Mouse (Mus musculus) kidney, adult 2 months (tissue): ENCODE results near the gene Mast4. TPM values are rescaled to one million over a fixed set of nuclear protein-coding genes. Genes with fewer than 3 reads are reported as not detected.

Experiments
- DNase-seq: peaks from one replicate; pipeline ENCODE4 v3.0.0; 2021
- H3K27ac ChIP-seq: fragments of 200-500 bp; 2 replicates; pipeline ENCODE4 v1.5.1; 2012; ENCODE audit warnings: low read depth, low read length, control low read depth, inconsistent platforms; ENCODE audit not compliant: insufficient read depth
- H3K27me3 ChIP-seq: fragments of 200-500 bp; replicated peaks from 2 replicates; pipeline ENCODE4 v1.6.1; 2012; ENCODE audit warnings: mild to moderate bottlenecking, moderate library complexity, low read length, inconsistent platforms; ENCODE audit not compliant: control insufficient read depth, insufficient read depth
- H3K36me3 ChIP-seq: fragments of 200-500 bp; 2 replicates; pipeline ENCODE4 v1.6.1; 2012; ENCODE audit warnings: mild to moderate bottlenecking, moderate library complexity, low read length, inconsistent platforms; ENCODE audit not compliant: control insufficient read depth, insufficient read depth
- H3K4me1 ChIP-seq: fragments of 200-500 bp; 2 replicates; pipeline ENCODE4 v1.6.1; 2011; ENCODE audit warnings: low read length; ENCODE audit not compliant: control insufficient read depth, insufficient read depth
- H3K4me3 ChIP-seq: fragments of 200-500 bp; 2 replicates; pipeline ENCODE4 v1.5.1; 2011; ENCODE audit warnings: mild to moderate bottlenecking, low read depth, low read length, control low read depth; ENCODE audit not compliant: insufficient read depth
- CTCF ChIP-seq: fragments of 200-500 bp; conservative IDR thresholded peaks from 2 replicates; pipeline ENCODE4 v1.5.1; 2011; ENCODE audit warnings: low read depth, mild to moderate bottlenecking, control low read depth, low read length, moderate library complexity, mixed read lengths; ENCODE audit not compliant: insufficient read depth, insufficient read length
- POLR2A ChIP-seq: fragments of 200-500 bp; IDR thresholded peaks from one replicate; pipeline ENCODE4 v1.6.1; 2011; ENCODE audit warnings: low read depth, low read length, control low read depth
- WGBS: fragments of 180-500 bp; shearing (Covaris S2); methylation state at CpG from one replicate; pipeline ENCODE4 v1.1.7; 2018; 5-methylcytosine and 5-hydroxymethylcytosine counted together
- polyA plus RNA-seq: library from polyadenylated mRNA; depleted of rRNA; stranded (reverse); fragments of >200 nt; gene quantifications from 2 replicates; pipeline ENCODE4 v1.2.3, GENCODE M21; 2012

Mast4 gene
- polyA plus RNA-seq, 1 experiment, result 6.5 TPM

- WGBS, result 30% methylated on average over 11 of the region's 11 CpGs
Observed at GRCm38 (mm10) chr13:102991928-102992327, 342.4 kb downstream of the Mast4 start.

GRCm38 (mm10) chr13:102991196-102991595 is 343.1 kb downstream of the Mast4 start:
- no peak for TF ChIP-seq CTCF
- no peak for TF ChIP-seq POLR2A
- Histone ChIP-seq H3K27me3 (no peaks in the 10 kb centered on the region), H3K27ac (no peak overlapping the region), H3K4me3 (no peak overlapping the region), H3K36me3 (no peaks in the 10 kb centered on the region), H3K4me1 (peaks cover 17% of the 10 kb centered on the region)
- DNase-seq, result no peak
- 95% methylated on average over 7 of the region's 7 CpGs for WGBS

More at GRCm38 (mm10) chr13:102991928-102992327, 342.4 kb downstream of the Mast4 start:
- Histone ChIP-seq H3K4me1 (peaks cover 17% of the 10 kb centered on the region), H3K27me3 (no peaks in the 10 kb centered on the region), H3K27ac (no peak overlapping the region), H3K4me3 (no peak overlapping the region), H3K36me3 (no peaks in the 10 kb centered on the region)
- TF ChIP-seq POLR2A, result no peak
- DNase-seq, result peak; percentile 15

- H3K4me3 ChIP-seq, result no peak overlapping the region
- 76% methylated on average over 1 of the region's 1 CpGs for WGBS
- H3K4me1 ChIP-seq, result peaks cover 17% of the 10 kb centered on the region
- H3K27me3 ChIP-seq, result no peaks in the 10 kb centered on the region
- no peak overlapping the region for H3K27ac ChIP-seq
- no peak for DNase-seq
- H3K36me3 ChIP-seq, result no peaks in the 10 kb centered on the region
- TF ChIP-seq POLR2A, result no peak
- TF ChIP-seq CTCF, result no peak
Observed at GRCm38 (mm10) chr13:102990085-102990484, 344.2 kb downstream of the Mast4 start.

GRCm38 (mm10) chr13:102989616-102990015 is 344.7 kb downstream of the Mast4 start:
- H3K4me1 ChIP-seq, result peaks cover 17% of the 10 kb centered on the region
- TF ChIP-seq CTCF, result no peak
- no peak for TF ChIP-seq POLR2A
- H3K27ac ChIP-seq, result no peak overlapping the region
- no peak overlapping the region for H3K4me3 ChIP-seq
- no peaks in the 10 kb centered on the region for H3K36me3 ChIP-seq
- 62% methylated on average over 11 of the region's 11 CpGs for WGBS
- H3K27me3 ChIP-seq, result no peaks in the 10 kb centered on the region
- DNase-seq, result no peak

- no peak for DNase-seq
- Histone ChIP-seq H3K36me3 (no peaks in the 10 kb centered on the region), H3K4me3 (no peak overlapping the region), H3K4me1 (peaks cover 17% of the 10 kb centered on the region), H3K27me3 (no peaks in the 10 kb centered on the region), H3K27ac (no peak overlapping the region)
- WGBS, result 94% methylated on average over 4 of the region's 4 CpGs
- no peak for TF ChIP-seq POLR2A
- no peak for TF ChIP-seq CTCF
Observed at GRCm38 (mm10) chr13:102988976-102989375, 345.3 kb downstream of the Mast4 start.

- peak; percentile 61 for DNase-seq
- Histone ChIP-seq H3K27me3 (no peaks in the 10 kb centered on the region), H3K4me3 (no peak overlapping the region), H3K4me1 (peaks cover 17% of the 10 kb centered on the region), H3K36me3 (no peaks in the 10 kb centered on the region), H3K27ac (peak overlapping the region; percentile 82)
- WGBS, result 58% methylated on average over 11 of the region's 11 CpGs
- TF ChIP-seq POLR2A, result no peak
- TF ChIP-seq CTCF, result no peak
Observed at GRCm38 (mm10) chr13:102988251-102988895, 345.9 kb downstream of the Mast4 start.

GRCm38 (mm10) chr13:102984550-102984949 is 349.7 kb downstream of the Mast4 start:
- WGBS, result 99% methylated on average over 4 of the region's 4 CpGs
- TF ChIP-seq CTCF, result no peak
- no peak for TF ChIP-seq POLR2A
- H3K36me3 ChIP-seq, result no peaks in the 10 kb centered on the region
- DNase-seq, result no peak
- no peaks in the 10 kb centered on the region for H3K27me3 ChIP-seq
- peaks cover 14% of the 10 kb centered on the region for H3K4me1 ChIP-seq
- H3K4me3 ChIP-seq, result no peak overlapping the region
- no peak overlapping the region for H3K27ac ChIP-seq
